Mouse (Mus musculus): ENCODE data around the gene Siva1. TPM values are rescaled to one million over a fixed set of nuclear protein-coding genes. Genes with fewer than 3 reads are reported as not detected.

Siva1 gene
- total RNA-seq, 2 experiments from 2014 or later = 116 to 162 TPM

- no peak for ATAC-seq (ENCODE audit: poor library complexity, severe bottlenecking)
Observed at GRCm38 (mm10) chr12:112621900-112622299, 22.6 kb upstream of the Siva1 start.

DNA sequence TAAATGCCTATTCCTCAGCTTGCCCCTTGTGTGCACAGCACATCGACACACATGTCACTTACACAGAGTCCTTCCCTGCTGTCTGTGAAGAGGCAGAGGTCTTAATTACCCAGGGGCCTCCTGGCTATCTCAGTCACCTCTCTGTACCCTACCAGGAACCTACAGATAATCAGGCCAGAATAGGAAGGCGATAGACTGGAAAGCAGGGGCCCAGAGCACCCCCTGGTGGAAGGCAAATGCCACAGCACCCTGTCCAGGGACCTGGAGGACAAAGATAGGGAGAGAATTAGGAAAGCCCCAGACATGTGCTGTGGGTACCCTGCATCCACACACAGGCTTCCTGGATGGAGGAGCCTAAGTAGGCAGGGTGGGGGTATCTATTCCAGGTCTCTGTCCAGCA lies 20.7 kb upstream of the Siva1 start:
- ATAC-seq (ENCODE audit: poor library complexity, severe bottlenecking) = peak; percentile 34

DNA sequence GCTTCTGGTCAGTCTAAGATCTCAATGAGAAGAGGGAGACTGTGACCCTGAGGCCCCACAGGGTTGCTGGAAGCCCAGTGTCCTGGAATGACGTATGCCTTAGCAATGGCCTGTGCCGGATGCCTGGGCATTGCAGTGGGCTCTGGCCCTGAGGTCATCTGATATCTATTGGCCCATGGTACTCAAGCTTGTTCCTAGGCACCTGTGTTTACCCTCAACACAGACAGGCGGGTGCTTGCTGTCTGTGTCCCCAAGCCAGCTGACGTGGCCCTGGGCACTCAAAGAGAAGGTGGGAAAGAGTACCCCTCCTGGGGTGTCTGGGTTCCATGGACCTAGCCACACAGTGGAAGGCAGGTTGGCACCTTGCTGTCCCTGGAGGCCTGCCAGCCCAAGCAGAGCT lies 18.8 kb upstream of the Siva1 start:
- ATAC-seq (ENCODE audit: poor library complexity, severe bottlenecking) = no peak

- no peak for ATAC-seq (ENCODE audit: poor library complexity, severe bottlenecking)
Observed at GRCm38 (mm10) chr12:112626455-112626854, 18.0 kb upstream of the Siva1 start.

DNA sequence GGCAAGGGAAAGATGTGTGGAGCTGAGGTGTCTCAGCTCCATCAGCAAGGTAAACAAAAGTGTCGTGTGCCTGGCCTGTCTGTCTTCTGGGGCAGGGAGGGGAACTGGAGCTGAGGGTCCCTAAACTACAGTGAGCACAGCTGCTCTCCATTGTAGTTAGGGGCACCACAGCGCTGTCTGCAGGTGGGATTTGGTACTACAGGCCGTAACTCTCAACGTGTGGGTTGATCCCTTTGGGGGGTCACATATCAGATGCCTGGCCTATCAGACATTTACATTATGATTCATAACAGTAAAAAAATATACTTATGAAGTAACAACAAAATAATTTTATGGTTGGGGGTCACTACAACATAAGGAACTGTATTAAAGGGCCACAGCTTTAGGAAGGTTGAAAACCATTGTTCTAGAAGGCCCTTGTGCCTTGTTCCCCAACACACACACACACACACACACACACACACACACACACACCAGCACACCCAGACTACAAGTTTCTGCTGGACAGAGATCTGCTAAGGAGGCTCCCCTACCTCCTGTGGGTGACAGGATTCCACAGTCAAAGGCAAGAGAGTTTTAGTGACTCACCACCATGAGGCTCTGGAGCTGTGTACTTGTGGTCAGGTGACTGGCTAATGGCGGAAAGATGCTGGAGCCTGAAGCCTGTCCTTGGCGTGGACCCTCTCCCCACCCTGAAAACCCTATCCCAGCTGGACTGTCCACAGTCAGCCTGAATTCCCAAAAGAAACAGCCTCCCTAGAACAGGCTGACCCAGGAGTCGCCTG lies 17.2 kb upstream of the Siva1 start:
- ATAC-seq (ENCODE audit: poor library complexity, severe bottlenecking) = no peak

- ATAC-seq (ENCODE audit: poor library complexity, severe bottlenecking) = no peak
Observed at GRCm38 (mm10) chr12:112628197-112628596, 16.3 kb upstream of the Siva1 start.

- ATAC-seq (ENCODE audit: poor library complexity, severe bottlenecking) = peak; percentile 71
Observed at GRCm38 (mm10) chr12:112628928-112629721, 15.4 kb upstream of the Siva1 start.

- no peak for ATAC-seq (ENCODE audit: poor library complexity, severe bottlenecking)
Observed at GRCm38 (mm10) chr12:112630029-112630428, 14.4 kb upstream of the Siva1 start.

GRCm38 (mm10) chr12:112630796-112631195 lies 13.7 kb upstream of the Siva1 start:
- no peak for ATAC-seq (ENCODE audit: poor library complexity, severe bottlenecking)

DNA sequence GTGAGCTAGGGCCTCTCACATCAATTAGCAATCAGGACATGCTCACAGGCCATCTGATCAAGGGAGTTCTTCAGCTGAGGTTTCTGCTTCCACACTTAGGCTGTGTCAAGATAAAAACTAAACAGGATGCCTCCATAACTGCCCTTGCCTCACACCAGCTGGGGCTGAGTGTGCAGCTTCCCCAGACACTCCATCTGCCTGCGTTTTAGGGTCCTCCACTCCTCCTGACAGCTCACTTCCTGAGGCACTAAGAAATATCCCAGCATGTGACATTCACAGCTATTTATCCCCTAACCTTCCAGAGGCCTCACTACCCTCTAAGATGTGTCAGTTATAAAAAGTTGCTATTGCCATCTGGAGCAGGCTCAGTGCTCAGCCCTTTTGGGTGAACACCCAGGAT lies 13.0 kb upstream of the Siva1 start:
- no peak for ATAC-seq (ENCODE audit: poor library complexity, severe bottlenecking)

GRCm38 (mm10) chr12:112632084-112632777 lies 12.2 kb upstream of the Siva1 start:
- no peak for ATAC-seq (ENCODE audit: poor library complexity, severe bottlenecking)

GRCm38 (mm10) chr12:112632907-112633306 lies 11.6 kb upstream of the Siva1 start:
- peak; percentile 49 for ATAC-seq (ENCODE audit: poor library complexity, severe bottlenecking)

- ATAC-seq (ENCODE audit: poor library complexity, severe bottlenecking) = no peak
Observed at GRCm38 (mm10) chr12:112633686-112634085, 10.8 kb upstream of the Siva1 start.

DNA sequence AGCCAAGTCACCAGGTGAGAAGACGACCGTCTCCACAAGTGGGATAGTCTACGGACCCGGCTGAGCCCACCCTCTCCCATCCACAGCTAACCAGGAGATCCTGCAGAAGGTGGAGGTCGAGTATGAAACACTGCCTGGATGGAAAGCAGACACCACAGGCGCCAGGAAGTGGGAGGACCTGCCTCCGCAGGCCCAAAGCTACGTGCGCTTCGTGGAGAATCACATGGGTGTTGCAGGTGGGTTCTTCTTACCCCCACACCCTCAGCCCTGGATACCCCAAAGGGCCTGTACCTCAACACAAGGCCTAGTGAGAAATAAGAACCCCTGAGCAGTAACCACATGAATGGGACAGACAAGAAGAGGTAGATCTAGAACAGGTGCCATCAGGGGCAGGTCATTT lies 5.0 kb upstream of the Siva1 start:
- no peak for ATAC-seq (ENCODE audit: poor library complexity, severe bottlenecking)

DNA sequence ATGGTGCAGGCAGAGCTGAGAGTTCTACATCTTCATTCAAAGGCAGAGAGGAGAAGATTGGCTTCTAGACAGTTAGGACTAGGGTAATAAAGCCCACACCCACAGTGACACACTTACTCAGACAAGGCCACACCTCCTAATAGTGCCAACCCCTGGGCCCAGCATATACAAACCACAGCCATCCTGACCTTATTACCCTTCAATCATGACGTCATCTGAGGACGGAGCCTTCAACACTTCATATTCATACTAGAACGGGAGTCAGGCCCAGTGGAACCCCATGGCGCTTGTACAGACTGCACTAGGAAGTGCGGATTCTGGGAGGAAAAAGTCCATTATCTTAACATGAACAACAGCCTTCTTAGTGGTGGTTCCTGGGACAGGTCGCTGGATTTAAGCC lies 1.4 kb upstream of the Siva1 start:
- no peak for ATAC-seq (ENCODE audit: poor library complexity, severe bottlenecking)

DNA sequence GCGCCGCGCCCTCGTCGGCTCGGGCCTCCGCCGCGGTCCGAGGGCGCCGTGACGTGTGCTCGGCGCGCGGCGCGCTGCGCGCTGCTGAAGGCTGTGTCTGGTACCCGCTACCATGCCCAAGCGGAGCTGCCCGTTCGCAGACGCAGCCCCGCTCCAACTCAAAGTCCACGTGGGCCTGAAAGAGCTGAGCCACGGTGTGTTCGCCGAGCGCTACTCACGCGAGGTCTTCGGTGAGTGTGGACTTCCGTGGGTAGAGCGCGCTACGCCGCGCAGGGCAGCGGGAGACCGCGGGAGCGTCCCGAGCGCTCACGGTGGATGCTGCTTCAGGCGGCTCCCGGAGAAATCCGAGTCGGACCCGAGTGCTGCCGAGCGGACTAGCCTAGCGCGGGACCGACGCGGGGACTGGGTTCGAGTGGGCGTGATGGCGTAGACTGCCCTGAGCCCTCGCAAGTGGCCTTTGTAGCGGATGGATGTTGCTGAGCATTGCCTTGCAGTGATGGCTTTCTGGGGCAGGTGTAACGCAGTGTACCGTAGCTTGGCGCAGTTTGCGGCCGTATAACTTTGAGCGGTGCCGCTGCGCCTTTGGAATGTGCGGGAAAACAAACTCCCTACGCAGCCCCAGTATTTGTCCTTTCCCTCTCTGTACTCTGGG lies 502 bp downstream of the Siva1 start:
- ATAC-seq (ENCODE audit: poor library complexity, severe bottlenecking) = peak; percentile 30; the same call in 1 of the 2 replicates

DNA sequence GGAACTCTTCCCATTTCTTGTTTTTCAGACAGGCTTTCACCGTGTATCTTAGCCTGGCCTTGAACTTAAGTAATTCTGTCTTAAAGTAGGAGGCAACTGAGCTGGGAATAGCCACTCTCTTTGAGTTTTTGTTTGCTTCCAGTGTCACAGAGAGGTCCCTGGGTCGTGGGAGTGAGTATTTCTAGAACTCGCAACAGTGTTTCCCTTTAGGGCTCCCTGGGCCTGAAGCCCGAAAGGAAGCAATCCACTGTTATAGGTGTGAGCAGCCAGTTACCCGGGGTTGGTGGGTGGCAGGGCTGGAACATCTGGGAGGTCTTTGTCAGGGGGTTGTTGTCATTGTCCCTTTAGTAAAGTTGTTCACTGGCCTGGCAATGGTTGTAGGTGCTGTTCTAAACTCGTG lies 1.7 kb downstream of the Siva1 start:
- no peak for ATAC-seq (ENCODE audit: poor library complexity, severe bottlenecking)

- ATAC-seq (ENCODE audit: poor library complexity, severe bottlenecking) = peak; percentile 22
Observed at GRCm38 (mm10) chr12:112648081-112648480, 3.6 kb downstream of the Siva1 start.

- no peak for ATAC-seq (ENCODE audit: poor library complexity, severe bottlenecking)
Observed at GRCm38 (mm10) chr12:112651778-112652439, 7.4 kb downstream of the Siva1 start.

DNA sequence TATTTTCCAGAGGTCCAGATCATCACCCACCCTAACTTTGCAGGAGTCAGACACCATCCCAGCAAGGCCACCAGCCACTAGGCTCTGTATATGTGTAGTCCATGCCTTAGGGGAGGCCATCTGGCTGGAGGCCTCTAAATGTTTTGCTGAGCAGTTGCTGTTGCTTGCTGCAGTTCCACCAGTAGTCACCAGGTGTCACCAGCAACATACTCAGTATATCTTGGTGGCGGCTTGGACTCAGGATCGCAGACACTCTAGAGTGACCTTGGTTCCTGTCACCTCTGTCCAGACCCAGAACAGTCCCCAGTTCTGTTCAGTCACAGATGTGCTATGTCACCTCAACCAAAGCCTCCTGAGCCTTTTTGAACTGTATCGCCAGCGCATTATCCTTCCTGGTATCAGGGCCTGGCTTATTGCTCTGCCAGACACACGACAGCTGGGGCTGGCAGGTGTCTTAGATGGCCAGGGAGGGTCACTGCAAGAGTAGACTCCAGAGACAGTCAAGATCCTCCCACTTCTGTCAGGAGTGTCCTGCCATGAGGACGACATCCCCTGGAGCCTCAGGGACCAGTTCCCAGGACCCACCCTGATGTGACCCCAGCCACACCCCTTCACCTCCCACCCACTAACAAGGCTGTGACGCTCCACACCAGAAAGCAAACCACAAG lies 8.8 kb downstream of the Siva1 start:
- ATAC-seq (ENCODE audit: poor library complexity, severe bottlenecking) = peak; percentile 85
